Mouse (Mus musculus): Measurements from ENCODE around the gene Pip5k1b. TPM values are rescaled to one million over a fixed set of nuclear protein-coding genes. Genes with fewer than 3 reads are reported as not detected.

Gene Pip5k1b
- polyA plus RNA-seq, 1 experiment from 2014 or later, result 6.1 TPM

- no peak for DNase-seq (ENCODE audit: low spot score)
Measured at GRCm38 (mm10) chr19:24518384-24518783, 37.3 kb downstream of the Pip5k1b start.

- no peak for DNase-seq (ENCODE audit: low spot score)
Measured at GRCm38 (mm10) chr19:24517057-24517456, 38.6 kb downstream of the Pip5k1b start.

GRCm38 (mm10) chr19:24515941-24516340, 39.7 kb downstream of the Pip5k1b start:
- DNase-seq (ENCODE audit: low spot score), result no peak

- DNase-seq (ENCODE audit: low spot score), result no peak
Measured at GRCm38 (mm10) chr19:24514661-24515642, 40.7 kb downstream of the Pip5k1b start.

GRCm38 (mm10) chr19:24513105-24513843, 42.4 kb downstream of the Pip5k1b start:
- DNase-seq (ENCODE audit: low spot score), result no peak

- no peak for DNase-seq (ENCODE audit: low spot score)
Measured at GRCm38 (mm10) chr19:24511939-24512338, 43.7 kb downstream of the Pip5k1b start.

- DNase-seq (ENCODE audit: low spot score), result no peak
Measured at GRCm38 (mm10) chr19:24509391-24509790, 46.3 kb downstream of the Pip5k1b start.

GRCm38 (mm10) chr19:24508087-24508767, 47.4 kb downstream of the Pip5k1b start:
- DNase-seq (ENCODE audit: low spot score), result no peak

- DNase-seq (ENCODE audit: low spot score), result peak; percentile 65
Measured at GRCm38 (mm10) chr19:24502736-24503421, 52.8 kb downstream of the Pip5k1b start.

GRCm38 (mm10) chr19:24501525-24501924, 54.1 kb downstream of the Pip5k1b start:
- DNase-seq (ENCODE audit: low spot score), result no peak

GRCm38 (mm10) chr19:24500431-24500830, 55.2 kb downstream of the Pip5k1b start:
- no peak for DNase-seq (ENCODE audit: low spot score)

- no peak for DNase-seq (ENCODE audit: low spot score)
Measured at GRCm38 (mm10) chr19:24499291-24499690, 56.4 kb downstream of the Pip5k1b start.

- no peak for DNase-seq (ENCODE audit: low spot score)
Measured at GRCm38 (mm10) chr19:24493887-24494286, 61.8 kb downstream of the Pip5k1b start.

GRCm38 (mm10) chr19:24491824-24492223, 63.8 kb downstream of the Pip5k1b start:
- no peak for DNase-seq (ENCODE audit: low spot score)

- DNase-seq (ENCODE audit: low spot score), result no peak
Measured at GRCm38 (mm10) chr19:24490275-24490674, 65.4 kb downstream of the Pip5k1b start.

- DNase-seq (ENCODE audit: low spot score), result no peak
Measured at GRCm38 (mm10) chr19:24486433-24487296, 69.0 kb downstream of the Pip5k1b start.

- DNase-seq (ENCODE audit: low spot score), result no peak
Measured at GRCm38 (mm10) chr19:24484612-24485194, 71.0 kb downstream of the Pip5k1b start.

GRCm38 (mm10) chr19:24480916-24481315, 74.8 kb downstream of the Pip5k1b start:
- no peak for DNase-seq (ENCODE audit: low spot score)

Data from thymus, postnatal 0 days (tissue).